Comparison of ENCODE assay signal across 11 mouse cellular contexts in the genomic region with DNA sequence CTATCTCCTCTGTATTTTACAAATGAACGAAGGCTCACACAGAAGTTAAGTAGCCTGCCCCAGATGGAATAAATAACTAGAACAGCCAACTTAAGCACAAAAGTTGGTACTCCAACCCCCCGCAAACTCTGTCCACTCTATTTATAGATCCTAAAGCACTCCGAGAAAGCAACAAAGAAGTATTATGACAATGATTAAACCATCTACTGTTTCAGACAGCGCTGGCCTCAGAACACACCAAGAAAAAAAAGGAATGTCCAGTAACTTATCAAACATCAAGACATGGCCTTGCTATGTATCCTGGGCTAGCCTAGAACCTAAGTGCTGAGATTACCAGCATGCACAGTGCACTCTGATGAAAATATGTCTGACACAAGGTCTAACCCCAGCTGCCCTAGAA. TPM values are rescaled to one million over a fixed set of nuclear protein-coding genes. Genes with fewer than 3 reads are reported as not detected.
A peak's percentile ranks its signal among the peaks of the same experiment; 100 is the strongest.
DNase-seq lines count a peak whose midpoint lies in the region; ATAC-seq and TF ChIP-seq lines count a peak whose summit lies in the region.
"Had no signal": no experiment of that assay in that cellular context is flagged by ENCODE, and none has a peak within 500 bp of the region (broad histone marks: within the 10 kb centered on the region; RNA-seq: fewer than 3 reads in every experiment).

No protein-coding gene starts in this region.

- TF ChIP-seq EP300 in CH12.LX (IDR thresholded peaks at IDR 0.05; ENCODE audit: low read length) = no peak
- TF ChIP-seq EP300 in liver, embryonic 14.5 days (IDR thresholded peaks at IDR 0.05; ENCODE audit: low read depth) = no peak

- 77% methylated on average over 4 of the region's 4 CpGs for WGBS in heart, embryonic 10.5 days
- WGBS in forebrain, embryonic 16.5 days = 89% methylated on average over 4 of the region's 4 CpGs
- WGBS in liver, embryonic 14.5 days (ENCODE audit: insufficient replicate concordance) = 79% methylated on average over 4 of the region's 4 CpGs
- 97% methylated on average over 4 of the region's 4 CpGs for WGBS in thymus, adult 2 months

- peak overlapping the region; percentile 60 for H3K4me2 ChIP-seq in CH12.LX (ENCODE audit: insufficient read depth, low read depth, poor library complexity, severe bottlenecking)
- peak overlapping the region; percentile 90 for H3K4me2 ChIP-seq in forebrain, embryonic 16.5 days (ENCODE audit: low read length)
- peak overlapping the region; percentile 94 for H3K4me2 ChIP-seq in liver, embryonic 14.5 days (ENCODE audit: low read depth)

- no peak for ATAC-seq in forebrain, embryonic 16.5 days
- no peak for ATAC-seq in liver, embryonic 14.5 days (ENCODE audit: insufficient read depth)

- dilution Hi-C loops in CH12.LX (cut with MboI; ENCODE audit: extremely low pct_ligation_motif_present, extremely low pct_unique_long_range_greater_than_20kb, low sequenced_read_pairs) = no loop called here

- no peak for TF ChIP-seq RAD21 in CH12.LX (IDR thresholded peaks at IDR 0.05; ENCODE audit: low read depth, low read length)

- in situ Hi-C loops in CH12.LX (cut with MboI; ENCODE audit: low pct_ligation_motif_present, low pct_unique_long_range_greater_than_20kb, low sequenced_read_pairs) = loop anchor here (5.0 kb wide), 1 partner anchor 35 kb away; no protein-coding TSS in a partner anchor

- H3K36me3 ChIP-seq in heart, embryonic 10.5 days = peaks cover 32% of the 10 kb centered on the region
- peaks cover 15 to 38% of the 10 kb centered on the region in 2 experiments for H3K36me3 ChIP-seq in CH12.LX (replicated peaks in 1 of 2; ENCODE audit: control insufficient read depth in 1 of 2, insufficient read depth in 1 of 2, low read length in 1 of 2)
- peaks cover 12% of the 10 kb centered on the region for H3K36me3 ChIP-seq in forebrain, embryonic 16.5 days (ENCODE audit: control insufficient read depth, insufficient read depth)
- H3K36me3 ChIP-seq in liver, embryonic 14.5 days (replicated peaks; ENCODE audit: control insufficient read depth, insufficient read depth, low read depth) = peaks cover 15% of the 10 kb centered on the region
- H3K36me3 ChIP-seq in thymus, adult 2 months (ENCODE audit: control insufficient read depth, insufficient read depth, low read length) = peaks cover 11% of the 10 kb centered on the region

- H3K9me3 ChIP-seq in heart, embryonic 10.5 days = no peaks in the 10 kb centered on the region
- H3K9me3 ChIP-seq in CH12.LX (replicated peaks; ENCODE audit: low read length) = no peaks in the 10 kb centered on the region
- H3K9me3 ChIP-seq in forebrain, embryonic 16.5 days (ENCODE audit: control insufficient read depth, low read length) = no peaks in the 10 kb centered on the region
- no peaks in the 10 kb centered on the region for H3K9me3 ChIP-seq in liver, embryonic 14.5 days (ENCODE audit: control insufficient read depth, low read length)

- H3K79me2 ChIP-seq in CH12.LX (replicated peaks; ENCODE audit: control insufficient read depth, extremely low read depth, insufficient read depth, poor library complexity, severe bottlenecking) = peaks cover 58% of the 10 kb centered on the region

- peak overlapping the region; percentile 84 for H3K9ac ChIP-seq in CH12.LX (ENCODE audit: insufficient read depth, low read depth)
- no peak overlapping the region for H3K9ac ChIP-seq in forebrain, embryonic 16.5 days (replicated peaks; ENCODE audit: low read depth, low read length)
- peak overlapping the region; percentile 90 for H3K9ac ChIP-seq in liver, embryonic 14.5 days (replicated peaks)

- H3K27me3 ChIP-seq in heart, embryonic 10.5 days (ENCODE audit: insufficient read depth, poor library complexity, severe bottlenecking) = no peaks in the 10 kb centered on the region
- H3K27me3 ChIP-seq in CH12.LX (replicated peaks) = peaks cover 4% of the 10 kb centered on the region
- no peaks in the 10 kb centered on the region for H3K27me3 ChIP-seq in forebrain, embryonic 16.5 days (replicated peaks; ENCODE audit: control insufficient read depth, insufficient read depth, low read length)
- no peaks in the 10 kb centered on the region for H3K27me3 ChIP-seq in liver, embryonic 14.5 days (ENCODE audit: control insufficient read depth, insufficient read depth, low read length)
- no peaks in the 10 kb centered on the region for H3K27me3 ChIP-seq in thymus, adult 2 months (ENCODE audit: control insufficient read depth, insufficient read depth, low read length)

- peaks cover 23% of the 10 kb centered on the region for H3K4me1 ChIP-seq in heart, embryonic 10.5 days
- peaks cover 6 to 24% of the 10 kb centered on the region in 2 experiments for H3K4me1 ChIP-seq in CH12.LX (ENCODE audit: control insufficient read depth in 1 of 2, insufficient read depth in 2 of 2)
- peaks cover 12% of the 10 kb centered on the region for H3K4me1 ChIP-seq in forebrain, embryonic 16.5 days (replicated peaks; ENCODE audit: control insufficient read depth, insufficient read depth, low read length)
- H3K4me1 ChIP-seq in liver, embryonic 14.5 days (replicated peaks; ENCODE audit: control insufficient read depth in 2 of 2, insufficient read depth in 2 of 2, low read length in 1 of 2) = peaks cover 10 to 15% of the 10 kb centered on the region in 2 experiments; a peak in 3 of 4 replicates
- H3K4me1 ChIP-seq in thymus, adult 2 months (replicated peaks; ENCODE audit: control insufficient read depth, insufficient read depth, low read length) = no peaks in the 10 kb centered on the region

- H3K4me3 ChIP-seq in heart, embryonic 10.5 days = peak overlapping the region; percentile 87
- H3K4me3 ChIP-seq in CH12.LX (replicated peaks in 1 of 3; ENCODE audit: low read depth in 2 of 3, low read length in 2 of 3, poor library complexity in 1 of 3) = peak overlapping the region; percentile 91 to 96 (median 94)
- no peak overlapping the region for H3K4me3 ChIP-seq in forebrain, embryonic 16.5 days (replicated peaks; ENCODE audit: low read length)
- peak overlapping the region; percentile 72 to 91 for H3K4me3 ChIP-seq in liver, embryonic 14.5 days (ENCODE audit: insufficient read depth in 1 of 2, low read depth in 2 of 2, low read length in 2 of 2)
- no peak overlapping the region for H3K4me3 ChIP-seq in thymus, adult 2 months (ENCODE audit: control insufficient read depth, insufficient read depth, low read length)

- peak overlapping the region; percentile 98; the same call in 1 of the 2 replicates for H3K27ac ChIP-seq in heart, embryonic 10.5 days
- no peak overlapping the region for H3K27ac ChIP-seq in CH12.LX (ENCODE audit: insufficient read depth, low read depth)
- no peak overlapping the region for H3K27ac ChIP-seq in forebrain, embryonic 16.5 days (ENCODE audit: low read length)
- no peak overlapping the region for H3K27ac ChIP-seq in liver, embryonic 14.5 days
- no peak overlapping the region for H3K27ac ChIP-seq in thymus, adult 2 months (ENCODE audit: control insufficient read depth, insufficient read depth, low read length)

- DNase-seq in heart, embryonic 10.5 days (ENCODE audit: low spot score) = no peak
- DNase-seq in heart, adult 11 months = no peak
- no peak for DNase-seq in CH12.LX (ENCODE audit: extremely low read depth)
- no peak for DNase-seq in liver, embryonic 14.5 days (ENCODE audit: low read depth in 3 of 3, low spot score in 3 of 3)
- no peak for DNase-seq in right cerebral cortex, postnatal 10 days (ENCODE audit: low spot score in 2 of 2)
- no peak for DNase-seq in thymus, adult 2 months
- DNase-seq in layer of hippocampus, adult 9-10 months (ENCODE audit: low spot score) = no peak
- DNase-seq: B cell, adult 2 months; cerebellum, adult 8-10 months; lung, adult 18-20 months had no signal

- TF ChIP-seq CTCF in CH12.LX (conservative IDR thresholded peaks at IDR 0.05 in 1 of 2, IDR thresholded peaks at IDR 0.05 in 1 of 2; ENCODE audit: low read depth in 2 of 2, low read length in 2 of 2) = no peak
- no peak for TF ChIP-seq CTCF in liver, embryonic 14.5 days (IDR thresholded peaks at IDR 0.05; ENCODE audit: low read depth)
- no peak for TF ChIP-seq CTCF in thymus, adult 2 months (IDR thresholded peaks at IDR 0.05; ENCODE audit: borderline replicate concordance, control insufficient read depth, extremely low read depth, insufficient read depth, low read length, poor library complexity)

- no peak for TF ChIP-seq POLR2A in CH12.LX (IDR thresholded peaks at IDR 0.05; ENCODE audit: low read depth, low read length)
- TF ChIP-seq POLR2A in thymus, adult 2 months (IDR thresholded peaks at IDR 0.05; ENCODE audit: control insufficient read depth, extremely low read depth, insufficient read depth, low read length, poor library complexity) = no peak

RNA-seq across cellular contexts. Expression of gene Timm17a, which starts 1.4 kb away (rescaled TPM):
- 336 and 388 TPM in 2 replicates for polyA plus RNA-seq in heart, embryonic 10.5 days (2016; fragmentation: Nextera tagmentation; extraction: Ambion mirVana)
- 126 and 180 TPM in 2 replicates for total RNA-seq in CH12.LX (2012; rRNA removed)
- 238 and 272 TPM in 2 replicates for total RNA-seq in CH12.LX (2014; rRNA removed)
- 341 and 372 TPM in 2 replicates for polyA plus RNA-seq in CH12.LX (2012; ENCODE audit: insufficient read length, low read depth)
- polyA plus RNA-seq in forebrain, embryonic 16.5 days (2015; fragmentation: Nextera tagmentation; extraction: Ambion mirVana) = 144 and 154 TPM in 2 replicates
- 15.4 and 26.0 TPM in 2 replicates for polyA plus RNA-seq in liver, embryonic 14.5 days (2012; rRNA removed)
- polyA plus RNA-seq in liver, embryonic 14.5 days (2014; fragmentation: Nextera tagmentation; extraction: Ambion mirVana) = 136 and 146 TPM in 2 replicates
- 44.8 and 50.3 TPM in 2 replicates for polyA plus RNA-seq in thymus, adult 2 months (2012; rRNA removed)

RNA-seq across cellular contexts. Expression of gene Lmod1, which starts 12.4 kb away (rescaled TPM):
- 3.6 and 5.2 TPM in 2 replicates for polyA plus RNA-seq in heart, embryonic 10.5 days (2016; fragmentation: Nextera tagmentation; extraction: Ambion mirVana)
- total RNA-seq in CH12.LX (2012; rRNA removed) (not detected in 2 replicates), CH12.LX (2014; rRNA removed) (not detected in 2 replicates)
- polyA plus RNA-seq in CH12.LX (2012; ENCODE audit: insufficient read length, low read depth) = not detected in 2 replicates
- polyA plus RNA-seq in forebrain, embryonic 16.5 days (2015; fragmentation: Nextera tagmentation; extraction: Ambion mirVana) = 0.15 and 0.21 TPM in 2 replicates
- 0.05 and 0.08 TPM in 2 replicates for polyA plus RNA-seq in liver, embryonic 14.5 days (2012; rRNA removed)
- 0.04 and 0.10 TPM in 2 replicates for polyA plus RNA-seq in liver, embryonic 14.5 days (2014; fragmentation: Nextera tagmentation; extraction: Ambion mirVana)
- polyA plus RNA-seq in thymus, adult 2 months (2012; rRNA removed) = 2.4 and 3.4 TPM in 2 replicates

RNA-seq across cellular contexts. Expression of gene Rnpep, which starts 28.3 kb away (rescaled TPM):
- polyA plus RNA-seq in heart, embryonic 10.5 days (2016; fragmentation: Nextera tagmentation; extraction: Ambion mirVana) = 63.4 and 70.0 TPM in 2 replicates
- total RNA-seq in CH12.LX (2012; rRNA removed) (72.6 and 78.7 TPM in 2 replicates), CH12.LX (2014; rRNA removed) (73.8 and 77.1 TPM in 2 replicates)
- polyA plus RNA-seq in CH12.LX (2012; ENCODE audit: insufficient read length, low read depth) = 118 and 123 TPM in 2 replicates
- polyA plus RNA-seq in forebrain, embryonic 16.5 days (2015; fragmentation: Nextera tagmentation; extraction: Ambion mirVana) = 93.3 and 100 TPM in 2 replicates
- polyA plus RNA-seq in liver, embryonic 14.5 days (2012; rRNA removed) = 7.3 and 8.4 TPM in 2 replicates
- polyA plus RNA-seq in liver, embryonic 14.5 days (2014; fragmentation: Nextera tagmentation; extraction: Ambion mirVana) = 23.0 and 24.2 TPM in 2 replicates
- polyA plus RNA-seq in thymus, adult 2 months (2012; rRNA removed) = 32.0 and 37.2 TPM in 2 replicates

RNA-seq across cellular contexts. Expression of gene Elf3, which starts 53.8 kb away (rescaled TPM):
- 1.2 and 2.8 TPM in 2 replicates for polyA plus RNA-seq in heart, embryonic 10.5 days (2016; fragmentation: Nextera tagmentation; extraction: Ambion mirVana)
- 26.0 and 28.6 TPM in 2 replicates for total RNA-seq in CH12.LX (2012; rRNA removed)
- total RNA-seq in CH12.LX (2014; rRNA removed) = 13.1 and 14.6 TPM in 2 replicates
- 46.9 and 52.1 TPM in 2 replicates for polyA plus RNA-seq in CH12.LX (2012; ENCODE audit: insufficient read length, low read depth)
- polyA plus RNA-seq in forebrain, embryonic 16.5 days (2015; fragmentation: Nextera tagmentation; extraction: Ambion mirVana) = 0.10 and 0.53 TPM in 2 replicates
- polyA plus RNA-seq in liver, embryonic 14.5 days (2012; rRNA removed) = 0.57 and 0.58 TPM in 2 replicates
- polyA plus RNA-seq in liver, embryonic 14.5 days (2014; fragmentation: Nextera tagmentation; extraction: Ambion mirVana) = 0.43 and 0.61 TPM in 2 replicates
- 4.2 and 4.6 TPM in 2 replicates for polyA plus RNA-seq in thymus, adult 2 months (2012; rRNA removed)

Comparison
In these comparisons a context has a peak if more than half of its experiments do, and no peak if none do; other contexts are left out.
1. H3K4me3 ChIP-seq: peak in heart, embryonic 10.5 days (single experiment), CH12.LX (3 of 3) and liver, embryonic 14.5 days (2 of 2); none in forebrain, embryonic 16.5 days (single experiment) and thymus, adult 2 months (single experiment).
2. Peak in every context shown above with its lines, with median percentiles within 50 percentile points of each other: H3K4me2 ChIP-seq.